Mouse (Mus musculus) MEL (cell line): Measurements from ENCODE around the gene Irgm1. TPM values are rescaled to one million over a fixed set of nuclear protein-coding genes. Genes with fewer than 3 reads are reported as not detected.

Source experiments
- DNase-seq: peaks from one replicate; pipeline ENCODE4 v3.0.0; 2011; ENCODE audit warnings: low read depth, low spot score
- H3K27ac ChIP-seq: 2 replicates; pipeline ENCODE4 v1.5.1; 2012; ENCODE audit warnings: low read depth, mild to moderate bottlenecking, control low read depth, low read length, moderate library complexity; ENCODE audit not compliant: control insufficient read depth
- H3K27me3 ChIP-seq, 2 experiments: fragments of 150-350 bp in 1 of 2; sonication (generic) in 1 of 2; 2 replicates each; pipeline ENCODE4 v1.6.1; 2012; ENCODE audit warnings: low read length in 2 of 2, mild to moderate bottlenecking in 2 of 2, improper control_type of control experiment in 1 of 2, moderate library complexity in 1 of 2; ENCODE audit not compliant: insufficient read depth in 2 of 2, control insufficient read depth in 1 of 2
- H3K36me3 ChIP-seq, 2 experiments: 2 replicates each; pipeline ENCODE4 v1.6.1; 2012 to 2014; ENCODE audit warnings: low read length in 2 of 2, improper control_type of control experiment in 1 of 2, inconsistent platforms in 1 of 2, mild to moderate bottlenecking in 1 of 2; ENCODE audit not compliant: insufficient read depth in 2 of 2, control insufficient read depth in 1 of 2
- H3K4me1 ChIP-seq, 2 experiments: fragments of 150-350 bp in 1 of 2; sonication (generic) in 1 of 2; 2 replicates each; pipeline ENCODE4 v1.6.1; 2012; ENCODE audit warnings: low read length in 2 of 2, improper control_type of control experiment in 1 of 2, mild to moderate bottlenecking in 1 of 2; ENCODE audit not compliant: insufficient read depth in 2 of 2, control insufficient read depth in 1 of 2
- H3K4me3 ChIP-seq, 2 experiments: fragments of 150-350 bp in 1 of 2; sonication (generic) in 1 of 2; 2 replicates each; pipeline ENCODE4 v1.5.1; 2012; ENCODE audit warnings: low read depth in 2 of 2, low read length in 2 of 2, mild to moderate bottlenecking in 2 of 2, moderate library complexity in 2 of 2, control low read depth in 1 of 2, improper control_type of control experiment in 1 of 2; ENCODE audit not compliant: control insufficient read depth in 1 of 2, insufficient read depth in 1 of 2
- H3K79me2 ChIP-seq: 2 replicates; pipeline ENCODE4 v1.6.1; 2012; ENCODE audit warnings: mild to moderate bottlenecking, low read length, moderate library complexity; ENCODE audit not compliant: control insufficient read depth, poor library complexity, insufficient read depth
- H3K9ac ChIP-seq: 2 replicates; pipeline ENCODE4 v1.6.1; 2012; ENCODE audit warnings: low read depth, mild to moderate bottlenecking, control low read depth, low read length, moderate library complexity; ENCODE audit not compliant: control insufficient read depth, poor library complexity, severe bottlenecking
- H3K9me3 ChIP-seq: fragments of 150-350 bp; sonication (generic); replicated peaks from 2 replicates; pipeline ENCODE4 v1.6.1; 2012; ENCODE audit warnings: mild to moderate bottlenecking, low read length, improper control_type of control experiment, moderate library complexity; ENCODE audit not compliant: insufficient read depth
- BHLHE40 ChIP-seq: IDR thresholded peaks from 2 replicates; pipeline ENCODE4 v1.6.1; 2012; ENCODE audit warnings: low read depth, mild to moderate bottlenecking, inconsistent platforms, low read length, improper control_type of control experiment, borderline replicate concordance
- CHD1 ChIP-seq: IDR thresholded peaks from 2 replicates; pipeline ENCODE4 v1.6.1; 2012; ENCODE audit warnings: low read depth, mild to moderate bottlenecking, inconsistent platforms, low read length, improper control_type of control experiment
- CHD2 ChIP-seq: IDR thresholded peaks from 2 replicates; pipeline ENCODE4 v1.6.1; 2011; ENCODE audit warnings: low read length, improper control_type of control experiment
- CTCF ChIP-seq, 3 experiments: IDR thresholded peaks in 2 of 3; conservative IDR thresholded peaks in 1 of 3; 2 replicates each; pipeline ENCODE4 v1.5.1; 2011 to 2012; ENCODE audit warnings: low read length in 3 of 3, low read depth in 2 of 3, mild to moderate bottlenecking in 2 of 3, improper control_type of control experiment in 1 of 3, inconsistent platforms in 1 of 3, mixed read lengths in 1 of 3, moderate library complexity in 1 of 3; ENCODE audit not compliant: control insufficient read depth in 1 of 3, insufficient read depth in 1 of 3, poor library complexity in 1 of 3, severe bottlenecking in 1 of 3
- E2F4 ChIP-seq: IDR thresholded peaks from 2 replicates; pipeline ENCODE4 v1.6.1; 2011; ENCODE audit warnings: low read depth, low read length, improper control_type of control experiment, borderline replicate concordance
- ELF1 ChIP-seq: IDR thresholded peaks from 2 replicates; pipeline ENCODE4 v1.6.1; 2014; ENCODE audit warnings: low read depth, mild to moderate bottlenecking, inconsistent platforms, low read length, improper control_type of control experiment, moderate library complexity
- EP300 ChIP-seq, 2 experiments: IDR thresholded peaks; 2 replicates each; pipeline ENCODE4 v1.6.1; 2011; ENCODE audit warnings: improper control_type of control experiment in 2 of 2, low read length in 2 of 2, low read depth in 1 of 2, mild to moderate bottlenecking in 1 of 2
- GATA1 ChIP-seq: IDR thresholded peaks from 2 replicates; pipeline ENCODE4 v1.6.1; 2011; ENCODE audit warnings: low read depth, low read length, improper control_type of control experiment
- HCFC1 ChIP-seq: IDR thresholded peaks from 2 replicates; pipeline ENCODE4 v1.6.1; 2012; ENCODE audit warnings: low read depth, mild to moderate bottlenecking, inconsistent platforms, low read length, improper control_type of control experiment, moderate library complexity
- JUND ChIP-seq: IDR thresholded peaks from 2 replicates; pipeline ENCODE4 v1.6.1; 2011; ENCODE audit warnings: low read depth, mild to moderate bottlenecking, improper control_type of control experiment, low read length
- KAT2A ChIP-seq: conservative IDR thresholded peaks from 2 replicates; pipeline ENCODE4 v1.6.1; 2012; ENCODE audit warnings: low read depth, low read length, improper control_type of control experiment, inconsistent platforms
- MAX ChIP-seq: IDR thresholded peaks from 2 replicates; pipeline ENCODE4 v1.6.1; 2011; ENCODE audit warnings: low read length, improper control_type of control experiment
- MAZ ChIP-seq: IDR thresholded peaks from 2 replicates; pipeline ENCODE4 v1.6.1; 2012; ENCODE audit warnings: low read depth, mild to moderate bottlenecking, inconsistent platforms, low read length, improper control_type of control experiment
- MXI1 ChIP-seq: IDR thresholded peaks from 2 replicates; pipeline ENCODE4 v1.6.1; 2011; ENCODE audit warnings: mild to moderate bottlenecking, low read depth, low read length, improper control_type of control experiment
- MYB ChIP-seq: IDR thresholded peaks from 2 replicates; pipeline ENCODE4 v1.6.1; 2011; ENCODE audit warnings: mild to moderate bottlenecking, low read depth, low read length, improper control_type of control experiment
- MYC ChIP-seq: IDR thresholded peaks from 2 replicates; pipeline ENCODE4 v1.6.1; 2011; ENCODE audit warnings: low read depth, mild to moderate bottlenecking, low read length, improper control_type of control experiment, moderate library complexity
- NRF1 ChIP-seq: IDR thresholded peaks from 2 replicates; pipeline ENCODE4 v1.6.1; 2014; ENCODE audit warnings: low read depth, mild to moderate bottlenecking, inconsistent platforms, low read length, improper control_type of control experiment, moderate library complexity; ENCODE audit not compliant: poor library complexity, insufficient read depth, severe bottlenecking
- POLR2AphosphoS2 ChIP-seq: IDR thresholded peaks from 2 replicates; pipeline ENCODE4 v1.6.1; 2011; ENCODE audit warnings: low read length, improper control_type of control experiment
- POLR2AphosphoS5 ChIP-seq: IDR thresholded peaks from 2 replicates; pipeline ENCODE4 v1.6.1; 2012; ENCODE audit warnings: low read depth, borderline replicate concordance, mild to moderate bottlenecking, inconsistent platforms, low read length, moderate library complexity, mixed read lengths
- RAD21 ChIP-seq: IDR thresholded peaks from 2 replicates; pipeline ENCODE4 v1.6.1; 2011; ENCODE audit warnings: mild to moderate bottlenecking, low read depth, low read length, improper control_type of control experiment
- RCOR1 ChIP-seq: IDR thresholded peaks from 2 replicates; pipeline ENCODE4 v1.6.1; 2012; ENCODE audit warnings: low read depth, mild to moderate bottlenecking, inconsistent platforms, low read length, improper control_type of control experiment
- SIN3A ChIP-seq: IDR thresholded peaks from 2 replicates; pipeline ENCODE4 v1.6.1; 2012; ENCODE audit warnings: low read length, improper control_type of control experiment, inconsistent platforms
- SMC3 ChIP-seq: IDR thresholded peaks from 2 replicates; pipeline ENCODE4 v1.6.1; 2011; ENCODE audit warnings: low read depth, low read length, improper control_type of control experiment
- TAL1 ChIP-seq: IDR thresholded peaks from 2 replicates; pipeline ENCODE4 v1.6.1; 2012; ENCODE audit warnings: mild to moderate bottlenecking, inconsistent platforms, low read length, moderate library complexity, mixed read lengths
- TBP ChIP-seq: IDR thresholded peaks from 2 replicates; pipeline ENCODE4 v1.8.0; 2011; ENCODE audit warnings: low read depth, low read length, improper control_type of control experiment
- TCF12 ChIP-seq: IDR thresholded peaks from 2 replicates; pipeline ENCODE4 v1.6.1; 2014; ENCODE audit warnings: low read depth, mild to moderate bottlenecking, inconsistent platforms, low read length, improper control_type of control experiment, moderate library complexity
- USF1 ChIP-seq: IDR thresholded peaks from 2 replicates; pipeline ENCODE4 v1.6.1; 2014; ENCODE audit warnings: low read depth, mild to moderate bottlenecking, inconsistent platforms, low read length, improper control_type of control experiment, moderate library complexity
- USF2 ChIP-seq, 2 experiments: IDR thresholded peaks; 2 replicates each; pipeline ENCODE4 v1.6.1; 2011 to 2012; ENCODE audit warnings: improper control_type of control experiment in 2 of 2, low read length in 2 of 2, borderline replicate concordance in 1 of 2, inconsistent platforms in 1 of 2, low read depth in 1 of 2, mild to moderate bottlenecking in 1 of 2; ENCODE audit not compliant: insufficient read depth in 1 of 2
- ZC3H11A ChIP-seq: IDR thresholded peaks from 2 replicates; pipeline ENCODE4 v1.6.1; 2012; ENCODE audit warnings: low read depth, mild to moderate bottlenecking, inconsistent platforms, low read length, improper control_type of control experiment
- ZKSCAN1 ChIP-seq: IDR thresholded peaks from 2 replicates; pipeline ENCODE4 v1.6.1; 2012; ENCODE audit warnings: low read depth, mild to moderate bottlenecking, inconsistent platforms, low read length, improper control_type of control experiment, moderate library complexity
- ZMIZ1 ChIP-seq: IDR thresholded peaks from 2 replicates; pipeline ENCODE4 v1.6.1; 2012; ENCODE audit warnings: low read depth, mild to moderate bottlenecking, inconsistent platforms, low read length, improper control_type of control experiment, moderate library complexity
- ZNF384 ChIP-seq: IDR thresholded peaks from 2 replicates; pipeline ENCODE4 v1.6.1; 2012; ENCODE audit warnings: low read depth, mild to moderate bottlenecking, inconsistent platforms, low read length, improper control_type of control experiment
- polyA plus RNA-seq, 2 experiments: library from polyadenylated mRNA; stranded (reverse) in 1 of 2; unstranded in 1 of 2; fragments of >175 nt in 1 of 2; fragments of >200 nt in 1 of 2; gene quantifications; 2 replicates each; pipeline versions ENCODE4 v1.2.1 to v1.2.4; 2012; ENCODE audit warnings: low replicate concordance in 2 of 2, low read depth in 1 of 2; ENCODE audit not compliant: insufficient read length in 2 of 2, insufficient read depth in 1 of 2, missing spikeins in 1 of 2
- total RNA-seq: library from RNA; depleted of rRNA; stranded (reverse); fragments of 300-350 nt; gene quantifications from 2 replicates; pipeline ENCODE4 v1.2.3, GENCODE M21; 2012

The Irgm1 gene
- total and polyA plus RNA-seq, 3 experiments, result 10.0 to 10.7 TPM; not detected in 1

DNA sequence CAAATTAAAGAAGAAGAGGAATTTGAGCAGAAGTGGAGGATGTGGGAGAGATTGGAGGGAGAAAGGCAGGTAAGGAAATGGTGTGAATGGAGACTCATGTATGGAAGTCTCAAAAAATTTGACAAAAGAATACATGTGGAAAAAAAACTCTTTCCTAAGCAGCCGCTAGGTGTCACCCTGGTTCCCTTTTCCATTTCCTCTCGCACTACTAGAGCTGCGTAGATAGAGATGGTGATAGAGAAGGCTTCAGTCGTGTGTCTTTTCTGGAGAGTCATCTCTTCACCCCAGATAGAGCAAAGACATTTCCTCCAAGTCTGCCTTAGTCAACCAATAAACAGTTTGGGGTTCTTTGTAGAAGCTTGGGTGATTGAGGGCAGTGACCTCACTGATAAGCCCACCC, 3.0 kb upstream of the Irgm1 start (continued):
- TF ChIP-seq ELF1, result peak; percentile 62; the same call in 1 of the 2 replicates
- no peak for TF ChIP-seq POLR2AphosphoS5
- TF ChIP-seq BHLHE40, result peak; percentile 61; the same call in 1 of the 2 replicates
- no peak for TF ChIP-seq USF2 (IDR thresholded peaks at IDR 0.05; ENCODE audit: borderline replicate concordance in 1 of 2, insufficient read depth in 1 of 2, low read depth in 1 of 2, low read length in 2 of 2)
- peak; percentile 80; the same call in 1 of the 2 replicates for TF ChIP-seq JUND
- peak; percentile 74 for TF ChIP-seq MAX
- TF ChIP-seq ZMIZ1, result no peak
- TF ChIP-seq GATA1, result peak; percentile 71
- TF ChIP-seq ZNF384, result peak; percentile 88

DNA sequence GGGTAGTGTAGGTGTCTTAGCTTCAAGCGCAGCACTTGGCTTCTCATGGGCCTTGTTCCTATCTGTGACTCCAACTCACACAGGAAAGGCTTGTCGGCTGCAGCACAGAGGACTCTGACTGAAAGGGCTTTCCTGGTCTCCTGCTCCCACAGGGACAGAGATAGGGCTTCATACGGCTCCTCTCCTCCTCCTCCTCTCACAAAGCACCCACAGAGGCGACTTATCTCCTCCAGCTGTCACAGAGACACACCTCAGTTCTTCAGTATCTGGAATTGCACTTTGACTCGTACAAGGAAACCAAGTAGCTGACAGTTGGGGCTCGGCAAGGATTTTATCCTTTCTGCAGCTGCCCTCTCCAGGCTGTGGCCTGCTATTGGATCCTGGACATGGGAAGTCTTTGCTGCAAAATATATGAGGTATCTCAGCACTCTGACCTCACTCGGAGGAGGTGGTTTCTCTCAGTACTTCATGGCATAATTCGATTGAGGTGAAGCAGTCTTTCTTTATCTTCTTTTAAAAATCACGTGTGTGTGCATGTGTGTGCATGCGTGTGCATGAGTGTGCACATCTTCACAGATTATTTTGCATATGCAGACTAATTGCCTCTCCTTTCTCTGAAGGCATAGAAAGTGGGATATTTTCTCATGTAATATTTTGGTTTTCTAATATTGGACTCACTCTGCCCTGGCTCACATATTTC, 2.3 kb upstream of the Irgm1 start:
- H3K79me2 ChIP-seq, result peaks cover 16% of the 10 kb centered on the region; the same call in 1 of the 2 replicates
- H3K9ac ChIP-seq, result peak overlapping the region; percentile 89
- H3K36me3 ChIP-seq, result peaks cover 0 to 17% of the 10 kb centered on the region in 2 experiments; a peak in 2 of 4 replicates
- peak overlapping the region; percentile 65 to 86 for H3K4me3 ChIP-seq
- peak; percentile 93 for DNase-seq
- peaks cover 11 to 31% of the 10 kb centered on the region in 2 experiments for H3K4me1 ChIP-seq
- peak overlapping the region; percentile 95 for H3K27ac ChIP-seq
- H3K9me3 ChIP-seq, result no peaks in the 10 kb centered on the region
- H3K27me3 ChIP-seq, result no peaks in the 10 kb centered on the region
- TF ChIP-seq BHLHE40 (peak; percentile 72; the same call in 1 of the 2 replicates), HCFC1 (no peak; the same call in none of the 2 replicates), USF1 (peak; percentile 43; the same call in 1 of the 2 replicates), MYB (peak; percentile 85), ZKSCAN1 (no peak), ZC3H11A (peak; percentile 36; the same call in 1 of the 2 replicates), POLR2AphosphoS2 (no peak), E2F4 (no peak), TAL1 (peak; percentile 74), RCOR1 (peak; percentile 73; the same call in 1 of the 2 replicates), MXI1 (peak; percentile 72), TCF12 (peak; percentile 74), RAD21 (peak; percentile 20; the same call in 1 of the 2 replicates), CHD1 (0 out of 2 replicates have a peak, but pooled peaks have one; percentile 39), SIN3A (peak; percentile 91), EP300 (IDR thresholded peaks at IDR 0.05; ENCODE audit: low read depth in 1 of 2, low read length in 2 of 2) (peak; percentile 73 to 89), KAT2A (no peak), JUND (no peak), TBP (peak; percentile 72; the same call in 1 of the 2 replicates), MAZ (no peak; the same call in 1 of the 2 replicates), MYC (peak; percentile 41; the same call in 1 of the 2 replicates), CTCF (IDR thresholded peaks at IDR 0.05 in 2 of 3, conservative IDR thresholded peaks at IDR 0.05 in 1 of 3; ENCODE audit: control insufficient read depth in 1 of 3, insufficient read depth in 1 of 3, low read depth in 2 of 3, low read length in 3 of 3, poor library complexity in 1 of 3, severe bottlenecking in 1 of 3) (peak in 2 of 3 experiments; percentile 19 to 33; a peak in 4 of 6 replicates), NRF1 (no peak), ZNF384 (no peak), CHD2 (no peak), GATA1 (peak; percentile 86), MAX (peak; percentile 53; the same call in 1 of the 2 replicates), POLR2AphosphoS5 (no peak), SMC3 (0 out of 2 replicates have a peak, but pooled peaks have one; percentile 9)
